Mouse (Mus musculus): Measurements from ENCODE around the gene Myo1h.

Myo1h gene

DNA sequence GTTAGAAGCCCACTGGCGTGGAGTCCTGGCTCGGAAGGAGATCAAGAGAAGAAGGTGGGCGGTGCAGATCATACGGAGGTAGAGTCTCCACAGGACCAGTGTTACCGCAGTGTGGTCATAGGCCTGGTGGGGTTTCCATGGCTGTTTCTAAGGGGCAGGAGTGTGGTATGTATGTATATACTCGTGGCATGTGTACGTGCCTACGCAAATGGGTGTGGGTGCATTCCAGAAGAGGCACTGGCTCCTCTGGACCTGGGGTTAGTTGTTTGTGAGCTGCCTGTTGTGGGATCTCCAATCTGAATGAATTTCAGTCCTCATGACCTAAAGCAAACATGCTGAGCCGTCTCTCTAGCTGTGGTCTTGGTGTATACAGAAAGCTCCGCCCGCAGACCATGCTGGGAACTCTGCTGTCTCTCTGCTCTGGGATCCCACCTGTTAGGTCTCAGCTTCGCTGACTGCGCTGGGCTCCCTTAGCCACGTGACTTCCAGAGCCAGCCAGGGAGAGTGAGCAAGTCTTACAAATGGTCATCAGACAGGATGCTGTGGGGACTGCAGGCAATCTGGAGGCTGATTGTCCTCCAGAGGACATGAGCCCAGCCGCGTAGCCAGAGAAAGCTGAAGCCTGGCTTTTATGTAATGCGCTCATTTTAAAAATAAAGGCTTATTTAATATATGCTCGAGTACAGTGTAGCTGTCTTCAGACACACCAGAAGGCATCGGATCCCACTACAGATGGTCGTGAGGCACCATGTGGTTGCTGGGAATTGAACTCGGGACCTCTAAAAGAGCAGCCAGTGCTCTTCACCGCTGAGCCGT, 68.2 kb downstream of the Myo1h start:
- no peak for ATAC-seq (ENCODE audit: insufficient number of reproducible peaks, low FRiP score, low TSS enrichment)

DNA sequence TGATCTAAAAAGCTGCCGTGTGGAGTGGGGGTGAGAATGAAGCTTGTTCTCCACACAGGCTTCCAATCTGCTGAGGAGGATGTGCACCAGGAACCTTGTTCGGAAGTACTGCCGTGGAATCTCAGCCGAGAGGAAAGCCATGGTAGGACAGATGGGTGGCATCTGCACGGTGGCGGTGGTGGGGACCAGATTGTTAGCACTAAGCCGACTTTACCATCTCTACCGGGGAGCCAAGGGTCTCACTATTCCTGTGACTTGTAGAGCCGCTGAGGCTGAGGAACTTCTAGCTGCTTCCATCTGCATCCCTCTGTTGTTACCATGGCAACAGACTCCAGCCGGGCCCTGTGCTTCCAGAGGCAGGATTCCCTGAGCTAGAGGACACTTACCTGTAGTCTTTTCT, 69.9 kb downstream of the Myo1h start:
- no peak for ATAC-seq (ENCODE audit: insufficient number of reproducible peaks, low FRiP score, low TSS enrichment)

DNA sequence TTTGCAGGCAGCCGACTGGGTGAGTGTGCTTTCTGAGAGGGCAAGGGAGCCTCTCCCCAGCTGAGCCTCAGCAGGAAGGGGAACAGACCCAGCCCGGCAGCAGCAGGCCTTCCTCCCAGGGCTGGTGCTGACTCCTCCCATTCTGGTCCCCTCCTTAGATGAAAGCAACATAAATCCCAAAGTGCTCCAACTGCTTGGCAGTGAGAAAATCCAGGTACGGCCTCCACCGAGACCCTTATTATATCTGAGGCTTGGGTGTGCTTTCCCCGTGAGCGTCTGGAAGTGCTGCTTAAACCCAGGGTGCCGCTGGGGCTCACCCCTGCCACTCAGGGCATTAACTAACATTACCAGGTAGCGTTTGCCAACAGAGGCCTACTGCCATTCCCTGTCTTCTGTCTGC, 70.6 kb downstream of the Myo1h start:
- no peak for ATAC-seq (ENCODE audit: insufficient number of reproducible peaks, low FRiP score, low TSS enrichment)

DNA sequence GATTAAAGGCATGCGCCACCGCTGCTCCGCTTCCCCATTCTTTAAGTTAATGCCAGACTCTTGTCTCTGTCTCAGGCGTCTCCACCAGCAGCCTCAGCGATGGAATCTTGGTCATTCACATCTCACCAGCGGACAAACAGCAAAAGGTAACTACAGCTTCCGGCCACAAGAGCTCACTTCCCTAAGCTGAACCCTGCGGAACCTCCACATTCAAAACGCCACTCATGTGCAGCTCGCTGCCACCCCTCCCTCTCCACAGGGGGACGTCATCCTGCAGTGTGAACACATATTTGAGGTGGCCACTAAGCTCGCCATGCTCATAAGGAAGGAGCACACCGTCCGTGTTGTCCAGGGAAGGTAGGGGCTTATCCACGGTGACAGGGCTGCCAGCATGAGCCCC, 72.0 kb downstream of the Myo1h start:
- no peak for ATAC-seq (ENCODE audit: insufficient number of reproducible peaks, low FRiP score, low TSS enrichment)

DNA sequence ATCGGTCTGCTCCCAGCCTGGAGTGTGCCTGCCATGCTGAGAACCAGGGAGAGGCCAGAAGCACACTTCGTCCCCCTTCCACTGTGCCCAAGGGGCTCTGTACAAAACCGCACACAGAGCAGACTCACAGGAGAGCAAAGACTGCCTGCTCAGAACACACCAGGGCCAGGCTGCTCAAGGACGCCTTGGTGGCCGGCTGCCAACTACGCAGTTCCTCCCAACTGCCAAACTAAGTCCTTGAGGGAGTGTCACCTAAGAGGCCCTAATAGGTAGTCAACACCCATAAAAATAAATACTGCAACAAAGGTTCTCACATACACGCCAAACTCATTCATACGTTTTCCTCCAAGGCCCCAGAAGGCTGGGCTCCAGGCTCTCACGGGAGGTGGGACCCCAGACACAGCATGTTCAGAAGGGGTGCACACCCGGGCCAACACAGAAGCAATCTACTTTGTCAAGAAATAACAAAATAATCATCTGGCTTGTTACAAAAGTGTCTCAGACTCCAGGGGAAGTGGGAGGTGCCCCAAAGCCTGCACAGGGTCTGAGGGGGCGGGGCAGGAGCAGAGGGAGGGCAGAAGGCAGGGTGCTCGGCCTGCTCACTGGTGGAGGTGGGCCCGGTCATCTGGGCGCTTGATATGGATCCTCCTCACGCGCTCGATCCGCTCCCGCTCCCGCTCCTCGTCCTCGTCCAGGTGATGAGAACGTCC, 76.2 kb downstream of the Myo1h start:
- no peak for ATAC-seq (ENCODE audit: insufficient number of reproducible peaks, low FRiP score, low TSS enrichment)

DNA sequence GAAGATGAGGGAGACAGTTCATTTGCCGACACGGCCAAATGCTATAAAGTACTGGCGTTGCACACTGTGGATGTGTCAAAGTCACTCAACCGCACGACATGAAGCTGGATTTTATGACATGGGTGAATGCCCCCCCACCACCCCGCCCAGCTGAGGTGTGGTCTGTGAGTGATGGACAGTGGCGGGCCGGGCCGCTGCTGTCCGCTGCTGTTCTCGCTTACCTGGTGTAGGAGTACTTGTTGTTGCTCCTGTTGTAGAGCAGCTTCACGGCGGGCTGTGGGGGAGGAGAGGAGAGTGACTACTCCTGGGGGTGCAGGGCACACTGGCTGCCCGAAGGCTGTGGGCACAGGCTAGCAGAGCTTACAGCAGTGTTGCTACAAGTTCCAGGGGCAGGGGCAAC, 79.2 kb downstream of the Myo1h start:
- no peak for ATAC-seq (ENCODE audit: insufficient number of reproducible peaks, low FRiP score, low TSS enrichment)

DNA sequence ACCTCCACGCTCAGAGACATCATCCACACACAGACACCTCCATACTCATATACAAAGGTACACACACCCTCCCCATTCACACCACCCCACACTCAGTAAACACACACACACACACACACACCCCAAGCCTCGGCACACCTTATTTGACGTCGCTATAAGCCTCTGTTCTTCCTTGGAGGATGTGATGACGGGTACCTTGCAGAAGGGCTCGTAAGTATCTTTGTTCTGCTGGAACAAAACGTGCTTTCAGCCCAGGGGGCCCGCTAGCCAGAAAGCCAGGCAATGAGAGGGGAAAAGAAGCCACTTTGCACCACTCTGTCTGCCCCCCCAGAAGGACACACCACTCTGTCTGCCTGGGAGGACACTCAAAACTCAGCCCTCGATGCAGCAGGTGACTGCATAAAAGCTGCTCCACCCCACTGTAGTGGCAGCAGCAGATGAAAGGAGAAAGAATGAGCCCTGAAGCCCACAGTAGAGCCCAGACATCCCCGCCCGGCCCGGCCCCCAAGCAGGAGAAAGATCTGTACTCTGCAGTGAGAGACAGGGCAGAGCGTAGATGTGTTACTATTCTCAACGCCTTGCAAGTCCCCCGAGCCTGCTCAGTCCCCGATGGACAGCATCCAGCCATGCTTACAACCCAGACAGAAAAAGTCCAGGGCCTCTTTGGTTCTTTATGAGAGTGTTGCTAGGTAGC, 80.0 kb downstream of the Myo1h start:
- ATAC-seq (ENCODE audit: insufficient number of reproducible peaks, low FRiP score, low TSS enrichment): no peak

DNA sequence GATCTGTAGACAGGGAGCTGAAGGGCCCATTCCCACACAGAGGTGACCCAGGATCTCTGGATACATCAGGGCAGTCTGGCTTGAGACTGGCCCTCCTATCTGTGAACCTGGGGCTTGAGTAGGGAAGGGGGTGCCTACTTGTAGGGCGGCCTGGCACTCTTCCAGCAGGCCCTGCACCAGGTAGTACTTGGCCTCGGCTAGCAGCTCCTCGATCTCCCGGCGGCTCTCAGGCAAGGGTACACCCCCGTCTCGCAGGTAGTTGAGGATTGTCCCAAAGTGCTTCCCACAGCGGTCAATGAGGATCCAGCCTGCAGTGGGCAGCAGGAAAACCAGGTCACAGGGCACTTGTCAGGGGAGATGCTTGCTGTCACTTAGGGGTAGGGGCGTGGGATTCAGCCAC, 81.0 kb downstream of the Myo1h start:
- no peak for ATAC-seq (ENCODE audit: insufficient number of reproducible peaks, low FRiP score, low TSS enrichment)

DNA sequence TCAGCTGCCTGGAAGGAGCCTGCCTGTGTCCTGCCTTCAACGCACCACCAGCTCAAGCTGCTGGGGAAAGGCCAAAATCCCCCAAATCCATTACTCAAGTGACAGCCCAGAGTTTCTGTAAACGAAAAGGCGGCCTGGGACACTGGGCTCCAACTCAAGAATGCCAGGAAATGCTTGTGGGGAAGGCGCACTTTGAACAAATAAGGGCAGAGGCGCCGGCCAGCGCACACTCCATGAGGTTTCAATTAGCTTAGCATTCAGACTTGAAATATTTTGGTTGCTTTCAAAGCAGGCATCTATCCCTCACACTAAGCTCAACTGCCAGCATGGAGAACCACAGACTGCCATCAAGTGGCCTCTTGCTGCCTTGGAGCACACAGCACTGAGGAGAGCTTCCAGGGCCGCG, 81.4 kb downstream of the Myo1h start:
- ATAC-seq (ENCODE audit: insufficient number of reproducible peaks, low FRiP score, low TSS enrichment): no peak

DNA sequence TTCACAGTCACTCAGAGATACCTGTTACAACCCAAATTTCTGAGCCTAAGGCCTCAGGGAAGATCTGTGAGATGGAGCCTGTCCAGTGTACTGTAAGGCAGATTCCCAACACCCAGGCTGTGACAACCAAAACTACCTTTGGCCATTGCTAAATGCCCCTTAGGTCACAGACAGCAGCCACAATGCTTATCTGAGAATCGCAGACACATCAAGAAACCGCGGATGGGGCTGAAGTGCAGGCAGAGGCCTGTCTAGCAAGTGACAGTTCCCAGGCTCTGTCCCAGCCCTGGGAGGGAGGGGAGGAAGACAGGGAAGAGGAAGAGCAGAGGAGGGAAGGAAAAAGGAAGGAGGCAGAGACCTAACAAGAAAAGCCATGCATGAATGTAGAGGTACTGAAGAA, 82.4 kb downstream of the Myo1h start:
- no peak for ATAC-seq (ENCODE audit: insufficient number of reproducible peaks, low FRiP score, low TSS enrichment)

DNA sequence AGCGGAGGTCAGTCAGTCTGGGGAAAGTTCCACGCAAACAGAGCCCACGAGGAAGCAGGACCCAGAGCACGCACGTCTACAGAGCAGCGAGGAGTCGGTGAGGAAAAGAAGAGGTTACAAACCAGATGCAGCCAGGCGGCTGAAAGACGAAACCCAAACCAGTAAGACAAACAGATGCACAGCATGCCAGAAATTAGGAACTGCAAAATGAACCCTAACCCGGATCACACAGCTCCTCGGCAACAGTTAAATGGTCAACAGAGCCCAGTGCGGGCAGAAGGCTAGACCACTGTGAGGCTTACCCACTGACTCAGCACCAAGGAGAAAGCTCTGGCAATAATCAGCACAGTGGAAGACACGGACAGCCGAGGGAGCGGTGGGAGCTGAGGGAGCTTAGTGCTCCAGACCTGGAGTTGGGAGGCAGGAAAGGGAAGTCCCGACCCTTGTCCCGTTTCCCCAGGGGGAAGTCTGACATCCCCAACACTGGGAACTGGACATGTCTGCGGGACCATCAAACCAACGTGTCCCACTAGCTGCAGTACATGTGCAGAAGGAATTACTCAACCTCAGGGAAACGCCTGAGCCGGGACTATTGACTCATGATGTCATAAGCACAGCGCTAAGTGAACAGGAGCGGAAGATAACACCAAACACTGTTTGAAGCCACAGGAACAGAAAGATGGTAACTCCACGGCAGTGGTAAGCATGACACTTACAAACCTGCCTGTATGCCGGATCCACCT, 82.9 kb downstream of the Myo1h start:
- no peak for ATAC-seq (ENCODE audit: insufficient number of reproducible peaks, low FRiP score, low TSS enrichment)

DNA sequence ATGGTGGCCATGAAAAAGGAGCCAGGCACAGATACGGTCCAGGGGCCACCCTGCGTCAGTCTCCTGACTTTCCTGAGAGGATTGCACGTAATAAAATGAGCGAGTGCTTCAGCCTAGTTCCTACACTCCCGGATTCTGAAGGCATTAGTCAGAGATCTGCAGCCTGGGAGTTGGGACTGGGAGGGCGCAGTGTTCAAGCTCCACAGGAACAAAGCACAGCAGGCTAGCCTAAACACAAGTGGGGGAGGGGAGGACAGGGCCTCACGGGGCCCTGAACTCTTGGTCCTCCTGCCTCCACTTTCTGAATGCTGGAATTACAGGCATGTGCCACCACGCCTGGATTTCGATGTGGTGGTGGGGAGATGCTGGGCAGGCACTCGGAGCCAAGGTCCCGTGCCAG, 83.6 kb downstream of the Myo1h start:
- no peak for ATAC-seq (ENCODE audit: insufficient number of reproducible peaks, low FRiP score, low TSS enrichment)

DNA sequence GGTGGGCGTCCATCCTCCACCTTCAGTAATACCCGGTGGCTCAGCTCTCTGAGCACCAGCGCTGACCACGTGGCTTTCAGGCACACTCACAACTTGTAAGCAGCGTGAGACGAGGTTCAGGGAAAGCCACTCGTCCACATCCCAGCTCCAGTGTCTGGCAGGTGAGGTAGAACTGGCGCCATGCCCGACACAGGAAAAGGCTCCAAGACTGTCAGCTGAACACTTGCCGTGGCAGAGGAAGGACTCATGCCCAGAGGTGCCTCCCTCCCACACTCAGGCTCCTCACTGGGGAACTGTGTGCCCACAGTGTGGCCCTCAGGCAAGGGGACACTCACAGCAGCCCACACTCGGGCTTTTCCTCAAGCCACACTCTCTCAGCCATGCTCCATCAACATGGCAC, 84.2 kb downstream of the Myo1h start:
- no peak for ATAC-seq (ENCODE audit: insufficient number of reproducible peaks, low FRiP score, low TSS enrichment)

DNA sequence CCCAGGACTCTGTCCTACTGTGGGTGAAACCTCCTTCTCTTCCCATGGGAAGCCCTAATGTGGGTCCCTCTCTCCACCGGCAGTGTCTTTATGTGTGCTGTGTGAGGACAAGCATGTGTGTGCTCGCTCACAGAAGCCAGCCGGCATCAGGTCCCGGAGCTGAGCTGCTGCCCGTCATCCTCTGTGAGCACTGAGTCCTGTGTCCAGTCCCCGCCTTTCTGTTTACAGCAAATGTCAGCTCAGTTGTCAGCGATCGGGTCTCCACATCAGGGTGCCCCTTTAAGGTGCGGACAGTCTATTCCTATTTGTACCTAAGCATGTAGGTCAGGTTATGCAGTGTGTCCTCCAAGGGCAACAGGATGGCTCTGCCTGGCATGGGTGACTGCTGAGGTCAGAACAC, 84.6 kb downstream of the Myo1h start:
- ATAC-seq (ENCODE audit: insufficient number of reproducible peaks, low FRiP score, low TSS enrichment): no peak

DNA sequence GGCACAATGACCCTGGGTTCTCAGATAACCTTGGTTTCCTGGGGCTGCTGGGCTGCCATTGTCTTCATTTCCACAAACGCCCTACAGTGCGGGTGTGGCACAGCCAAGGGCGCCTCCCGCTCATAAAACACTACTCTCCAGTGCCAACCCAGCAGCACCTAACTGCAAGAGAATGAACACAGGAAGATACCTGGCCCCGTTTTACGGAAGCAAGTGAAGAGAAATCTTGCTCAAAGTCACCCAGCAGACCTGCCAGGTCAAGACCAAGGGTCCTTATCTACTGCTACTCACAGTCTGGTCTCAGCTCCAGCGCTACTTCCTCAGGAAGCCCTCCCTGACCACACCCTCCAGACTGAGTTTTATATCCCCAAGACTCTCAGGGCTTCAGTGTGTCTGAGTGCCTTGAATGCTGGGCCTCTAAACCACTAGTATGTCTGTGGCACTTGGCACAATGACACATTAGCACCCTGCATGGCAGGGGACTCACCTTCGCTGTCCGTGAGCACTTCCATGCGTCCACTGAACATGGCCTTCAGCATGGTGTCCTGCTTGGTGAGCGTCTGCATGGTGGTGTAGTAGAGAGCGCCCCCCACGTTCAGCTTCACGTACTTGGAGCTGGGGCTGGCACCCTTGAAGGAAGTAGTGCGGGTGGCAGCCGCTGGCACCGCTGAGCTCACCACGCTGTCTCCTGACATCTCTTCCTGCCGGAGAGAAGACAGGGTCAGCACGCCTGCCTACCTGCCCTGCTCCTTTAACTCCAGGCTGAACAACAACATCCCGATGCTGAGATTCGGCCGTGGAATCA, 85.6 kb downstream of the Myo1h start:
- ATAC-seq (ENCODE audit: insufficient number of reproducible peaks, low FRiP score, low TSS enrichment): no peak

DNA sequence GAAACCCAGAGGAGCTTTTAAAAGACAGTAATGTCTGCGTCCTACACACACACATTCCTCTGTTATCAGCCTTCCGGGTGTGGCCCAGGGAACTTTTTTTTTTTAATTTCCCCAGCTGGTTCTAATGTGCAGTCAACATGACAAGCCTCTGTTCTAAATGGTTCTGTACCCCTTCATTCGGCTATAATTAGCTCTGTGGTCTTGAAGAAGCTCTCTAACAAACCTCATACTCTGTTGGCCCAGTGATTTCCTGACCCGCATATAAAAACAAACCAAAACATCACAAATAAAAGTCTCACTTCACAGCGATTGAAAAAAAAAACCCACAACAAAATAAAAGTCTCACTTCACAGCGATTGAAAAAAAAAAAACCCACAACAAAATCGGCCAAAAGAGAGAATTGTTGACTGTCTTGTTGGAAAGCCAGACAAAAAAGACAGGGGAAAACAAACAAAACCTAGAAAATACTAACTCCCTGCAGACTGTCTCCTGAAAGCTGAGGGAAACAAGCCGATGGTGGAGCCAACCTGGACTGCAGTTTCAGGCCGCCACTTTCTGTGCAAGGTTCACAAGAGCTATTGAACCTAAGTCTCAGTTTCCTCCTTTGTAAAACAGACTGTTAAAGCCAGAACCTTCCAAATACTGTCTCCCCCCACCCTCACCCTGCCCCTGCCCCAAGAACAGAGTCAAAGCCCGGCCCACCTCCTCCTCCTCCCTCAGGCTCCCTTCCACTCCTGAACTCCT, 89.4 kb downstream of the Myo1h start:
- no peak for ATAC-seq (ENCODE audit: insufficient number of reproducible peaks, low FRiP score, low TSS enrichment)

DNA sequence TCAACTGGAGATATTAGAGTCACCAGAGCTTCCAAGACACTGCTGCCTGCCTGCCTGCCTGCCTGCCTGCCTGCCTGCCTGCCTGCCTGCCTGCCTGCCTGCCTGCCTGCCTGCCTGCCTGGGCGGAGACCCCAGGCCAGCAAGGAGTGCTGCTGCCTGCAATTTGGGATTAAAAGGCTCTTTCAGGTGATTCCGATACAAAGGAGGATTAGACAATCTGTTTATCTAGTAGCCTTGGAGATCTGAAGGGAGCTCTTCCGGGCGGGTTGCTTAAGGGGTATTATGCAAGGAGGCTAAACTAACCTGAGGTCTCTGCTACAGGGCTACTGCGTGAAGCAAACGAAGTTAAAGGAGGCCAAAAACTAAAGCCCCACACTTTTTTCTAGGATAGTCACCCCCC, 90.0 kb downstream of the Myo1h start:
- no peak for ATAC-seq (ENCODE audit: insufficient number of reproducible peaks, low FRiP score, low TSS enrichment)

DNA sequence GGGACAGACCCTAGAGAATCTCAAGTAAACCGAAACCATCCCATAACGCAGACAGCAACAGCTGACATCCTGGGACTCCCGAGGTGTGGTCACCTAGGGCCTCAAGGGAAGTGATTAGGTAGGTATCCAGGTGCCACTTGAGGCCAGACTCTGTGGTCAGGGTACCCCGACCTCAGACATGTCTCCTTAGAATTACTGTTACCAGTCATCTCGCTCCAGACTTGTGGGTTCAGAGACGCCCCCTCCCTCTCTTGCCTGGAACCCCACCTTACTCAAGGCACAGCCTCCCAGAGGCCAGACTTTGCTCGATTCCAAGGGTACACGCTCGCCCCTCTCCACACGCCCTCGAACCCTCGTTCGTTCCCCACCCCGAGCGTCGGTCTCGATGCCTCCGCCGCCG, 90.8 kb downstream of the Myo1h start:
- ATAC-seq (ENCODE audit: insufficient number of reproducible peaks, low FRiP score, low TSS enrichment): no peak

Measured in cerebellum, adult (tissue).